Mouse (Mus musculus) frontal cortex, adult (tissue): Measurements from ENCODE around the gene 1700122O11Rik.
A peak's percentile ranks its signal among the peaks of the same experiment; 100 is the strongest.

ENCODE experiments used
- ATAC-seq: cut with Nextera tagmentation; 2 replicates; pipeline ENCODE4 v1.9.2; 2017; ENCODE audit warnings: mild to moderate bottlenecking, moderate library complexity, mixed read lengths; ENCODE audit not compliant: low TSS enrichment

The 1700122O11Rik gene

GRCm38 (mm10) chr17:48038193-48038592 lies at the start of gene 1700122O11Rik:
Gene 1700122O11Rik (minus strand): TSS chr17:48038293.
- ATAC-seq = no peak

- no peak for ATAC-seq
Measured at GRCm38 (mm10) chr17:48080626-48081025, 42.5 kb upstream of the 1700122O11Rik start.

GRCm38 (mm10) chr17:48067729-48068128 lies 29.6 kb upstream of the 1700122O11Rik start:
- no peak for ATAC-seq

GRCm38 (mm10) chr17:48067083-48067614 lies 29.1 kb upstream of the 1700122O11Rik start:
- ATAC-seq = no peak

GRCm38 (mm10) chr17:48065081-48065501 lies 27.0 kb upstream of the 1700122O11Rik start:
- ATAC-seq = no peak

- ATAC-seq = no peak
Measured at GRCm38 (mm10) chr17:48064196-48064843, 26.2 kb upstream of the 1700122O11Rik start.

- peak; percentile 55 for ATAC-seq
Measured at GRCm38 (mm10) chr17:48057382-48057781, 19.3 kb upstream of the 1700122O11Rik start.

GRCm38 (mm10) chr17:48055076-48055816 lies 17.2 kb upstream of the 1700122O11Rik start:
- no peak for ATAC-seq

- no peak for ATAC-seq
Measured at GRCm38 (mm10) chr17:48053646-48054045, 15.6 kb upstream of the 1700122O11Rik start.

GRCm38 (mm10) chr17:48052338-48053067 lies 14.4 kb upstream of the 1700122O11Rik start:
- ATAC-seq = no peak

GRCm38 (mm10) chr17:48051638-48052337 lies 13.7 kb upstream of the 1700122O11Rik start:
- ATAC-seq = no peak

GRCm38 (mm10) chr17:48045631-48046030 lies 7.5 kb upstream of the 1700122O11Rik start:
- ATAC-seq = no peak

- ATAC-seq = no peak
Measured at GRCm38 (mm10) chr17:48043154-48043880, 5.2 kb upstream of the 1700122O11Rik start.

GRCm38 (mm10) chr17:48041351-48042287 lies 3.5 kb upstream of the 1700122O11Rik start:
- peak; percentile 94 for ATAC-seq

- ATAC-seq = 0 out of 2 replicates have a peak, but pooled peaks have one; percentile 17
Measured at GRCm38 (mm10) chr17:48039232-48039866, 1.3 kb upstream of the 1700122O11Rik start.

- ATAC-seq = no peak
Measured at GRCm38 (mm10) chr17:48036921-48037320, 1.2 kb downstream of the 1700122O11Rik start.

- no peak for ATAC-seq
Measured at GRCm38 (mm10) chr17:48031521-48032430, 6.3 kb downstream of the 1700122O11Rik start.

GRCm38 (mm10) chr17:48029241-48029640 lies 8.9 kb downstream of the 1700122O11Rik start:
- ATAC-seq = no peak
